Mouse (Mus musculus): ENCODE measurements at regions not wholly inside any gene's neighbourhood (a gene's known extent, or its start where the extent isn't known, plus 50 kb on each side); places are given as distances from the start of the nearest gene placed in this dataset.

DNA sequence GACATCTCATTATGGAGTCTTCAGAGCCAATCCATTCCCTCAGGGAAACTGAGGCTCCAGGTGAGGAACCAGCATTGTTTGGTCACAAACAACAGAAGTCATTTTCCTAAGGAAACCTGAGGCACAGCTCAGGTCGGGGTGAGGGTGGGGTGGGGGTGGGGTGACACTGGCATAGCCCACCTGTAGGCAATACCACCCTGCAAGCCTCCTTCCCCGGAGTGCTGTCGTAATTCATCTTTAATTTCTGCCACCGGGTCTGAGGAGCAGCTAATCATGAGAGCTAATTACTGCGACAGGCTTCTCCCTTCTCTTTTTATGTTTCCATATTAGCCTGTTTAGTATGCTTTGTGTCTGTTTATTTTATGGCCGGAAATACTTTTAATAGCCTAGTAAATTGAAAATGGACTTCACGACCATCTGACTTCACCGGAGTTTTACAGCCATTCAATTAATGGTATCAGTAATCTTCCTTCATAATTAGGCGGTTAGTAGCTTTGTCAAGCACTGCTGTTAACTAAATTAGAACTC lies 276.3 kb downstream of the Rybp start:
- intact Hi-C loops (cut with DNase I), result no loop called here

DNA sequence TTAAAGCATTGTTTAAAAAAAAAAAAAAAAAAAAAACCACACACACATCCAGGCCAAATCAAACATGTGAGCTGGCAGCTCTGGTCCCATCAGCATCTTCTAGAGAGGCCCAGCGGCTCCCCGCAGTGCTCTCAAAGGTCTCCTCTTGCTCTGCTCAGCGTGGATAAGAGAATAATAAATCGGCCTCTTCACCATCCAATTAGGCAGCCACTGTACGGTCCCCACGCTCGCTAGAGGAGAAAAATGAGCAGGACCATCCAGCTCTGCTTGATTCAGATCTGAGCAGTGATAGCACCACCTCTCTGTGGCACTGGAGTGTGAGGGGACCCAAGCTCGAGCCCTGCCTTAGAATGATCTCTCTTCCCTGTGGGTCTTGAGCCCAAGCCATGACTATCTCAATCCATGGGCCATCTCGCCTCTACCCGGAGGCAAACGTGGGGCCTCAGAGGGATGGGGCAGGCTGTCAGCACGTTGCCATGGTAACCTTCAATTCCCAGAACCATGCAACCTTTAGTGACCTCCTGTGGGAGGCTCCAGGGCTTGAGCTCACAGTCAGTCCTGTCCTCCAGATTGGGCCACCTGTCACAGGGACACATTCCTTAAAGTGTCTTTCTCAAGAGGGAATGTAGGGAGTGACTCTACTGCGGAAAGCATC lies 273.6 kb upstream of the Prok2 start:
- intact Hi-C loops (cut with DNase I), result no loop called here
- DNase-seq (ENCODE audit: low spot score in 2 of 2), result no peak

More for the DNA sequence above, 276.3 kb downstream of the Rybp start:
- DNase-seq (ENCODE audit: low spot score in 2 of 2), result no peak

DNA sequence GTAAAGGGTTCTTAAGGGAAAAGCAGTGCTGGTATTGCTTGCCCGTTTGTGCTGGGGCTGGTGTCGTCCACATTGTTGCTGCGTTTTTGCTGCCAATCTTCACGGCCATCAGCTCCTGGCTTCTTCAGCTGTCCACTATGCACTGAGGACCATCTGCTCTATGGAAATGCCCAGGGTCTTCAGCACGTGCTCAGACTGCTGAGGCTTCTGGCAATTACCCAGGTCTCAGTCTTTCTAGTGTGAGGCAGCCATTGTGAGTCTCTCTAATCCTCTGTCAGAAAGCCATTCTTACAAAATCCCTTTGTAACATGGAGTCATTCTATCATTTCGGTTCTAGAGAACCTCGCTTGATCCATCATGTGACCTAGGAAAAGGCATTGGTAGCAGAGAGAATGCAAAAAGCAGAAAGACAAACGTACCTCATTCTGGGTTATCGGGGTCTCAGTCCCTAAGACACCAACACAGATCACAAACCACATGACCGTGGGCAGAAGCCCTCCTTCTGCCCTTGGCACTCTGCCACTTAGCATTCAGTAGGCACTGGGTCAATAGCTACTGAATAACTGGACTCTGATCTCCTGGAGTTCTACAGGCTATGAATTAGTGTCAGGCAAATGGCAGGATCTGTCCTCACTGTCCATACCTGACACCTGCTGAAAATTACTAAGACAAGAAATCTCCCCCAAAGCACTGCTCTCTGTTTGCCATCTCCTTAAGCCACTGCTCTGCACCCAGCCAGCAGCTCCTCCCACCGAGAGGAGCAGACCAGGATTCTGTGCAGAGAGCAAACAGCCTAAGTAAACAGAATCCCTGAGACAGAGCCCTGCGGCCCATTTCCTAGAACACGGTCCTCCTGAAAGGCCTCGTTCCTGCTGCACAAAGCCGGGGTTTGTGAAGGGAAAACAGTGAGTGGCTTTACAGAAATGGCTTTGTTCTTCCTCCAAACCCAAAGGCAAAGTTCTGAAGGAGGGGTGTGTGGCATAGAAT lies 270.1 kb upstream of the Prok2 start:
- intact Hi-C loops (cut with DNase I), result no loop called here
- no peak for DNase-seq (ENCODE audit: low spot score in 2 of 2)

DNA sequence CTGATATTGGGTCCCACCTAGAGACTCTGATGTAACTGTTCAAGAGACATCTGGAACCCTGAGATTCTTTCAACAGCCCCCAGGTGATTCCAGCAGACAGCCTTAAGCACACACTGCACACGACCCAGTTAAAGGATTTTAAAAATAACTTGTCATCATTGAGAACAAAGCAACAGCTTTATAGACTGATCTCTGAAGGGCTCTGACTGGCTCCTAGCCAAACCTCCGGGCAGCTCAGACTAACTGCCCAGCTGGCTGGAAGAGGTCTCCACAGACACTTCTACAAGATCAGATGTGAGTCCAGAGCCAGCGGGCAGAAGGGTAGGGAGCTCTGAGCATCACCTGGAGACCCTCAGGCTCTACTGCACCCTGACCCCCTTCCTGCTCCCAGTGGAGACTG lies 267.8 kb upstream of the Prok2 start:
- DNase-seq (ENCODE audit: low spot score in 2 of 2), result no peak
- intact Hi-C loops (cut with DNase I), result no loop called here

DNA sequence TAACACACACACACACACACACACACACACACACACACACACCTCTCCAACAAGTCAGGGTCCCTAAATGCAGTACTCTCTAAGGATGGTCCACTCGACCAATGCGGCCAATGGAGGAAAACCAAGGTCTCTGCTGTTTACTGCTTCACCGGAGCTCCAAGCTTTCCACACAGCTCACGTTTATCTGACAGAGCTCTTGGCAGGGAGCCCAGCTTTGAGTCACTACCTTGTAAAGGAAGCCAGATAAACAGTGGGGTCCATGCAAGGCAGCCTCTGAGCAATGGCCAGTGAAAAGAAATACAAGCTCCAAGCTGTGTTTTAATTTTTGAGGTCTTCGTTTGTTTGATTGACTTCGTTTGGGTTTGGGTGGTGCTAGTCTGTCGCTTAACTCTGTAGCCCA lies 264.9 kb upstream of the Prok2 start:
- intact Hi-C loops (cut with DNase I), result no loop called here

DNA sequence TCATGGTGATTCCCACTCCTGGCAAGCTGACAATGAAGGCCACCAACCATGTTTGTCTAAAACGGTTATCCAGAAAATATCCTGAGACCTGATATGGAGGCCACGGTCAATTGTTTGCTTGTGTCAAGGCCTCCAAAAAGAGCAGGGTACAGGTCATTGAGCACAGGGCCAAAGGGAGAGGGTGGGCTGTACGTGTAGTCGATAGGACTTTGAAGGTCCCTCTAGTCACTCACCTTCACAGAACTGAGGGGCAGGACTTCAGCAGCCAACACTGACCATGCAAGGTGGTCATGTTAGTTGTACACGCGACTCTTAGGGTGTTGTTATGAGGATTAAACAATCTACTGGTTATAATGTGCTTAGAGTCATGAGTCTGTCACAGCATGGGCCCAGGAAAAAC lies 264.4 kb upstream of the Prok2 start:
- DNase-seq (ENCODE audit: low spot score in 2 of 2), result no peak
- intact Hi-C loops (cut with DNase I), result no loop called here

More for the DNA sequence above, 264.9 kb upstream of the Prok2 start:
- DNase-seq (ENCODE audit: low spot score in 2 of 2), result peak; percentile 60 to 68

DNA sequence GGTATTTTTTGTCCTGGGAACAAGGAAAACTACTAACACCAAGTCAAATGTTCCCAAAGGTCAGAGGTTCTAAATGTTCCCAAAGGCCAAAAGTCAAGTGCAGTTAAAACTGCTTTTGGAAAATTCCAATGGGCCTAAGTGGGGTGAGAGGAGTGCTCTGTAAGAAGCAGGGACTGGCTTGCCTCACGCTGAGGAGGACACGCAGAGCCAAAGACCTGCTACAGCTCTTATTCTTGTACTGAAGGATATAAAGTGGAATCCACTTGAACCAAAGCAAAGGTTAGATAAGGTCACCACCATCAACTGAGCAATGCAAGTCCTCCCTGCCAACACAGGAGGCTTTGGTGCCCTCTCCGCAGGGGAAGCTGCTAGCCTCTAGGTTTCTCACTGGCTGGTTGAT lies 260.3 kb upstream of the Prok2 start:
- no peak for DNase-seq (ENCODE audit: low spot score in 2 of 2)
- intact Hi-C loops (cut with DNase I), result no loop called here

DNA sequence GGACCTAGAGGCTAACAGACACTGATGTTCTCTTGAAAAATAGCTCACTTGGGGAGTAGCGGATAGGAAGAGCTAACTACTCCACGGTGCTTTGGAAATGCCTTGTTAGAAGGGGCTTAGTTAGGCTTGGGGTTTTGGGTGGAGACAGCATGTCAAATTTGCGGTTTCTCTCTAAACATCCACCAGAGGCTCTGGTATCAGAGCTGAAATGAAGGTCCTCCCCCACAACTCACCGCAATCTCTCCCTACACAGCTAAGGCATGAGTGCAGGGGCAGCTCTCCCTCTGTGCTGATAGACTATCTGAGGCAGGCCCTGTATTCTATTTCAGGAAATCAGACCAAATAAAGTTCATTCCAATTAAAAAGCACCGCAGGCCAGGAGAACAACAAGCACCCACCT lies 259.1 kb upstream of the Prok2 start:
- intact Hi-C loops (cut with DNase I), result no loop called here
- no peak for DNase-seq (ENCODE audit: low spot score in 2 of 2)

DNA sequence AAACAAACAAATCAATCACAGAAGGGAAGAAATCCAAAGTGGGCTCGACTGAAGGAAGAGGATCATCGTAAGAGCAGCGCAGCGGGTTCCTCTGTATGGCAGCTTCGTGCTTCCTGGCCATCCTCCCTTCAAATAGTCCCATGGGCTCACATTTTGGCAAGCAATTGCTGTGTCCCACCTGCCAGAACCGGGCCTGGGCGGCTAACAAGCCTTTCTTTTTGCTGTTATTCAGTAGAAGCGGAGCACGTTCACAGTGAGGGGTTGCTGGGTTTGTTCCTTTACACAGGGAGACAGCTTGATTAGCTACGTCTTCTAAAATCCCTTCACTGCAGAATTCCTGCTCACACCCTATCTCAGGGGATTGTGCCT lies 258.6 kb upstream of the Prok2 start:
- intact Hi-C loops (cut with DNase I), result no loop called here
- DNase-seq (ENCODE audit: low spot score in 2 of 2), result no peak

DNA sequence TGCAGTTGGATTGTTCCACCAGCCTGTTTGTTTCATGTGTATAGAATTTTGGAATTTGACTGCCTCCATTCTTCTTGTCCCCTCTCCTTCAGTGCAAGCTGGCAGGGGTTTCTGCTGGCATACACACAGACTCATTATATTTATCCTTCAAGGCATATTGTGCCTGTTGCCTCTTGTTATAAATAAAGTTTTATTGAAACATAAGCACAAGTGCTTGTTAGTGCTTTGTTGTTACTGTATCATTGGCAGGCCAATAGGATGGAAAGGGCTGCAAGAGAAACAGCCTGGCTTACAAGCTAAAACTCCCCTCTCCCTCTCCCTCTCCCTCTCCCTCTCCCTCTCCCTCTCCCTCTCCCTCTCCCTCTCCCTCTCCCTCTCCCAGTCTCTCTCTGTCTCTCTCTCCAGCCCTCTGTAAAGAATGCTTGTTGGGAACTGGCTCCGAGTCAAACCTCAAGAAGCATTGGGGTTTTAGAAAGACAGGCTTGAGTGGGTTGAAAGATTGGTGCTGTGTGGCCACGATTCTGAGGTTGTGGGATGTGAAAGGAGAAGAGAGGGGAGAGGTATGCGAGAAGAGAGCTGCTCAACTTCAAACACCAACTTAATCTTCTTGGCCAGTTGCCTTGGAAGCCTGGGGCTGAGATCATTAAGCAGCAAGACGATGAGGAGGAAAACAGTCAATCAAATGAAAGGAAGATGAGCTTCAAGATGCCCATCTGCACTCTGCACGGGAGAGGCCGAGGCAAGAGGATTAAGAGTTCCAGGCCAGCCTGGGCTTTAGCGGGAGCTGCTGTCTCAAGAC lies 258.1 kb upstream of the Prok2 start:
- DNase-seq (ENCODE audit: low spot score in 2 of 2), result no peak
- intact Hi-C loops (cut with DNase I), result no loop called here

DNA sequence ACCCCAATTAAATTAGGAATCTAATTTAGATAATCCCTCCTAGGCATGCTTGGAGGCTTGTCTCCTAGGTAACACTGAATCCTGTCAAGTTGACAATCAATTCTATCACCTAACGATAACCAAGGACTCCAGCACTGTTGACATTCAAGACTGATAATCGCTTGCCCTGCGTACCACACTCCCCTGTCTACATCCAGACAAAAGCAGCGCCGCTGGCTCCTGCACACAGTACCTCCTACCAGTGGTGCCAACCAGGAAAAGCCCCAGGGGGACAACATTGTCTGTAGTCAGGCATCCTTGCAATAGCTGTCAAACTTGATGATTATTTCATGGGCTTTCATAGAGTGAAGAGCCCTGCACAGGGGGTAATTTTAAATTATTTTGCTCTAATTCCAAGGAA lies 253.4 kb upstream of the Prok2 start:
- no peak for DNase-seq (ENCODE audit: low spot score in 2 of 2)
- intact Hi-C loops (cut with DNase I), result no loop called here

DNA sequence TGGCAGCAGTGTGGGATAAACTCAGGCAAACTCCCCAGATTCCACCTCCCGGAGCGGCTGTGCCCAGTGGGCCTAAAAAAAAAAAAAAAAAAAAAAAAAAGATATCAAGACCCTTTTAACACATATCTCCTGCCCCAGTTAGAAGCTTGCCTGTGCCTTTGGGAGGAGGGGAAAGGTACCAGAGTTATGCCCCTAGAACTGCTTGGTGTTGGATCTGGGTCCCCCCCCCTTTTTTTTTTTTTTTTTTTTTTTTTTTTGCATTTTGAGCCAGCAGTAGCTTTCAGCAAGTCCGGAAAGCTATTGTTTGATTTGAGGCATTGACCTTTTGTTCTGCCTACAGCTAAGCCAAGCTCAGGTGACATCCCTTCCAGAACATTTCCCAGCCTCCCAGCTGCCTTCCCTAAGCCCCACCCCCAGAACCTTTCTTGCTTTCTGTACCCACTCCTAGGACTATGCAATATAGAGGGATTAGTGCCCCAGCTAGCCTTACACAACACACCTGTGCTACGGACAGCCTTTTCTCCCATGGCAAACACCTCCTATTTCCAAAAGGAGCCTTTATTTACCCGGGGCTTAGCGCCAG lies 252.1 kb upstream of the Prok2 start:
- intact Hi-C loops (cut with DNase I), result no loop called here
- no peak for DNase-seq (ENCODE audit: low spot score in 2 of 2)

DNA sequence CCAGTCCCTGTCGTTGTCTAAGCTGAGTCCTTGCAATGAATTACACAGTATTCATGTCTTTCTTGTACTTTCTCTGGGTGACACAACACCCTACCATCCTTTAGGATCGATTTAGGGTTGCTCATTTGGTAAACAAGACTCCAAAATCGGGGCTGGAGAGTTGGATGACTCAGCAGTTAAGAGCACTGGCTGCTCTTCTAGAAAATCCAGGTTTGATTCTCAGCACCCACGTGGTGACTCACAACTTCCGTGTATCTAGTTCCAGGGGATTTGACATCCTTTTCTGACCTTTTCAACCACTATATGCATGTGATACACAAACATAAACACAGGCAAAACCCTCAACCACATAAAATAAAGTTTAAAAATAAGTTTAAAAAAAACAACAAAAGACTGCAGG lies 250.0 kb upstream of the Prok2 start:
- intact Hi-C loops (cut with DNase I), result no loop called here
- no peak for DNase-seq (ENCODE audit: low spot score in 2 of 2)

DNA sequence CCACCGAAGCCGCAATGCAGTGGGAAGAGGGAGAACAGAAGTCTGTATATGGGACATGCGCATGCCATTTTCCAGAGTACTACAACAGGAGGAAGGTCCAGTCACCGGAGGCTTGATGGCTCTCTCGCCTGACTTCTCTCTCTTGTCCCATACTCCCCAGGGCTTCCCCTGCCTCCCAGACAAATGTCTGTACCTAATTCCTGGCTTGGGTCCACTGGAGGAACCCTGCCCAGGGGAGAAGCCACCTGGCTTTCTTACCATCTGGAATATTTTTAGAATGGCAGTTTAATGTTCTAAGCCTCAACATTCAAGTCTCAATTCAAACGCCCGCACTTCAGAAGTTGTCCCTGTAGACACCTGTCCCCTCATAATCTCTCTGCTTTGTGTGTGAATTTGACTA lies 249.3 kb upstream of the Prok2 start:
- no peak for DNase-seq (ENCODE audit: low spot score in 2 of 2)
- intact Hi-C loops (cut with DNase I), result no loop called here

DNA sequence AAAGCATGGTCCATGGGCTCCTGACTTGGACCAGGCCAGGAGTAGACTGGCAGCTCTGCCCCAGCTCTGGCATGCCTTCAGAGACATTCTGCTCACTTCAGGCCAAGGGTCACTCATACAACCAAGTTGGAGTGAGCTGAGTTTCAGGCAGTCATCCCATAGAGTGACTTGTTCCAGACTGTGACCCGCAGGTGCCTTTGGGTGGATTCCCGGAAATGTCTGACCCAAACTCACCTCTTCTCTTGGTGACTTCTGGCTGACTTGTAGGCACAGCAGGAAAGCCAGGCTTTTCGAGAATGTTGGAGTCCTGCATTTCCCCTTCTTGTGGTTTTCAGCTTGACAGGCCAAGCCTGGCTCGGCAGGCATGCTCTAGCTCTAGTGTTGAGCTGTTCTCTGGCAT lies 248.3 kb upstream of the Prok2 start:
- no peak for DNase-seq (ENCODE audit: low spot score in 2 of 2)
- intact Hi-C loops (cut with DNase I), result no loop called here

DNA sequence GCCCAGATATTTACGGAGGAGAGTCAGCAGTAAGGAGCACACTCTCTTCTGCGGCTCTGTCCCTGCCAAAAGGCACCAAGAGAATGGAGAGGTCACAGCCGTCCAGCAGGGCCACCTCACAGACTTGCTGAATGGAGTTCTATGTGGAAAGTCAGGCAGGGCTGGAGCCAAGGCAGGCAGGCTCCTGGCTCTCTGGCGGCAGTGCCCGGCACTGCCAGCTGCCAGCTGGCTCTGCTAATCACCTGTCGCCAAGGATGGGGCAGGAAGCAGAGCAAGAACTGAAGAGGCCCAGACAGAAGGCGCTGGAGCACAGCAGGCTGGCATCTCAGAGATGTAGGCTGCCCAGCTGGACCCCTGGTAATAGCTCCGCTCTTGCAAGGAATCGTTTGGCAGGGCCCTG lies 245.2 kb upstream of the Prok2 start:
- peak; percentile 35 to 47 for DNase-seq (ENCODE audit: low spot score in 2 of 2)

DNA sequence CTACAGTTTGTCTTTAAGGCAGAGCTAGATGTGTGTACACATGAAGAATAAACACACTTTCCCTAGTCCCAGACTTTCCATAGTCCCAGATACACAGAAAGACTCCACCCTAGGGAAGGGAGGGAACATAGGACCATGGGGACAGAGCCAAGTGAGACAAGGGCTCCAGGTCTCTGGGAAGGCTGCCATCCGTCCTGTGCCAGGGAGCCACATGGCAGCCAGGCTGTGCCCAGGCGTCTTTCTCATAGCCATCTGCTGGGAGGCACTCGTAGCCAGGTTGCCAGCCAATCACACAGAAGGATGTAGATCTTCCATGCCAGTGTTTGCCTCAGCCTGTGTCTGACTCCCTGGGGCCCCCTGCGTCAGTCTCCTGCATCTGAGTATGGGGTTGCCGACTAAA lies 242.7 kb upstream of the Prok2 start:
- intact Hi-C loops (cut with DNase I), result no loop called here
- DNase-seq (ENCODE audit: low spot score in 2 of 2), result peak; percentile 55 to 78

More for the DNA sequence above, 245.2 kb upstream of the Prok2 start:
- intact Hi-C loops (cut with DNase I), result no loop called here

DNA sequence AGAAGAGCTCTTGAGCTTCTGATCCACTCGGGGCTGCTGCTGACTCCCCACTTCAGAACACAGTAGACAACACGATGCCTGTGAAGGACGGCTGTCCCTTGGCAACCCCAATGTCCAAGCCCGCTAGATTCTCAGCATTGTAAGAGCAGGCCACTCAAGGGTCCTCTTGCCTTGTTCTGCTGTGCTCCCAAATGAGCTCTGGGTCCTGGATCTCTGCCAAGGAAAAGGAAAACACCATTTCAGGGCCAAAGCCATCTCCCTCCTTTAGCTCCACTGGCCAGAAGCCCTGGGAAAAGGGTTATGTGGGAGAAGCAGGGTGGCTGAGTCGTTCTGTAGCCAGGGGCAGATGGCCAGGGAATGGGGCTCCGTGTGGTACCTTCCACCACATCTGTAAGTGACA lies 241.3 kb upstream of the Prok2 start:
- DNase-seq (ENCODE audit: low spot score in 2 of 2), result no peak
- intact Hi-C loops (cut with DNase I), result no loop called here

DNA sequence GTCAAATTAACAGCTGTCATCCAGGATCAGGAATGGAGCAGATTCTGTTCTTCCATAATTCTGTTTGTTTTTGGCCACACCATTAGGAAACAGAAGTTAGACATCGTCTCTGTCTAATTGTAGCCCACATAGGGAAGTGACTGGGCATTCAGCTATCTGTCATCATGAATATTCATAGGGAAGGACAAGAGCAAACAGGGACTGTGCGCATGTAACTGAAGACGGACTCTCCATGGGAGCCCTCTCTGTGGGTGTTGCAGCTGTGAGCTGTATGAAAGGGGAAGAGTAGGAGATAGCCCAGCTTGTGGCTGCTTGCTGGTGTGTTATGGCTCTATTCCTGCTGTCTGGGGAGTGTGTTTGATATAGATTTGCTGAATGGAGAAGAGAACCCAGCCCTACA lies 238.3 kb upstream of the Prok2 start:
- intact Hi-C loops (cut with DNase I), result no loop called here
- no peak for DNase-seq (ENCODE audit: low spot score in 2 of 2)

DNA sequence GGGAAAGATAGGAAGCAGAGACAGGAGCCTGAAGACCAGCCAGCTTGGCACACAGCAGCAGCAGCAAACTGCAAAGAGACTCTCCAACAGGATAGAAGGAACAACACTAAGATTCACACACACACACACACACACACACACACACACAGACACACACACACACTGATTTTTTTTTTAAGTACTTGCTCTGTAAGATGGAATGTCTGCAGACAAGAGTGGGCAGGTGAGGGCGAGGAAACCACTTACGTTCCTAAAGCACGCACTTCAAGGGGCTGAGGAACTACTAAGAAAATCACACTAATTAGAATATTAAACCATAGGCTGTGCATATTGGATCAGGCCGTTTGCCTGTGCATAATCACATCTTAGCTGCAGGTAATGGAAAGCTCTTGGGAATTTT lies 237.8 kb upstream of the Prok2 start:
- no peak for DNase-seq (ENCODE audit: low spot score in 2 of 2)
- intact Hi-C loops (cut with DNase I), result no loop called here
